Mouse (Mus musculus) embryonic stem cell, embryonic (primary cell): Measurements from ENCODE around the gene Olfr1467.

ENCODE experiments used
- CTCF ChIA-PET, 4 experiments: fragments of 300-600 bp in 2 of 4; fragments of 350-600 bp in 2 of 4; sonication (Branson Sonifier 250); formaldehyde crosslinking; loops; one replicate each; lab custom pipeline; 2022; ENCODE audit warnings: inconsistent platforms in 2 of 4; lab: Charles Lee
- POLR2A ChIA-PET, 4 experiments: fragments of 300-600 bp in 2 of 4; fragments of 350-600 bp in 2 of 4; sonication (Branson Sonifier 250); formaldehyde crosslinking; loops; one replicate each; lab custom pipeline; 2022; ENCODE audit warnings: antibody characterized with exemption in 4 of 4, inconsistent platforms in 1 of 4; lab: Charles Lee

The Olfr1467 gene

GRCm38 (mm10) chr19:13361936-13362335 is at the start of gene Olfr1467:
Olfr1467 (plus strand) TSS chr19:13362236.
- POLR2A ChIA-PET = no interaction called here

DNA sequence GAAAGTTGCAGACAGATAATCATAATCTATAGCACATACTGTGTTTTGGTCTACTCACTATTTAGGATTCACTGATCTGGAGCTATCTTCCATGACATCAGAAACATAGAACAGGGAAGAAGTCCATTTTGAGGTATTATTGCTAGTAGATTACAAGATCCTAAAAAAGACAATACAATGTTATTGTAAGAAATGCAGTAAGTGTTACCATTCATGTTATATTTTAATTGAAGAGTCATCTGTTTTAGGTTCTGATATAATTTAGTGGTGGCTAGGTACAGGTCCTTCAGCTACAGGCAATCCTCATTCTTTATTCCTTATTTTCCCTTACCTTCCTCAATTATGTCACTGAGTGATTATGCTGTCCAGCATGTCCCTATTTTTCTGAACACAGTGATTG is 46.6 kb upstream of the Olfr1467 start, which contains the start of gene Olfr1465:
Olfr1465 (minus strand) TSS at position 101 of the 400 bp plus-strand sequence.
- POLR2A ChIA-PET = no interaction called here
- CTCF ChIA-PET = no interaction called here

More at GRCm38 (mm10) chr19:13361936-13362335, at the start of gene Olfr1467:
- CTCF ChIA-PET = no interaction called here

GRCm38 (mm10) chr19:13338562-13338961 is 23.5 kb upstream of the Olfr1467 start, which contains the start of gene Olfr1466:
Olfr1466 (plus strand) TSS chr19:13338862.
- ChIA-PET POLR2A (no interaction called here), CTCF (no interaction called here)

- ChIA-PET CTCF (no interaction called here), POLR2A (no interaction called here)
Measured at GRCm38 (mm10) chr19:13407549-13407948, 45.5 kb downstream of the Olfr1467 start, which contains the start of gene Olfr1469. Olfr1469 (plus strand) TSS chr19:13407849.
